Mouse (Mus musculus): Measurements from ENCODE around the gene Sco2. TPM values are rescaled to one million over a fixed set of nuclear protein-coding genes. Genes with fewer than 3 reads are reported as not detected.

The Sco2 gene
- 10 to 100 TPM; 13.1 to 15.5 (median 14.1) TPM for total RNA-seq (2022)

- DNase-seq (ENCODE audit: low spot score in 2 of 2) = peak; percentile 89 to 91
Measured at GRCm38 (mm10) chr15:89373762-89374248, at the start of gene Sco2. Sco2 (minus strand) TSS chr15:89373846.

GRCm38 (mm10) chr15:89421938-89422337, 48.3 kb upstream of the Sco2 start:
- no peak for DNase-seq (ENCODE audit: low spot score in 2 of 2)

DNA sequence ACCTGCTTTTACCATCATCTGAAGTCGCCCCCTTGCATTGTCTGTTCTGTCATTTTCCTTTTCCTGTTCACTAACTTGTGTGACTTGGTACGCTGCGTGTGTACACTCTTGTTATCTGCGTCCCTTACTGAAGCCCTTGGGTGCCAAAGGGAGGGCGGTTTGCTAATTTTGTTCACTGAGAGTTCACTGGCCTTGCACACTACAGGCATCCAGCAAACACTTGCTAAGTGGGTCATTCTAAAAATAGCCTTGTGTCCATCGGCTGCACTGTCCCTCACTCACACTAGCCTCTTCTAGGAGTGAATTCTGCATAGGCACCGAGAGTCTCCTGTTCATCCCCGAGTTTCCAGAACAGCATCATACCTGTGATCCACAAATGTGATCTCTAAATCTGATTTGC, 41.6 kb upstream of the Sco2 start:
- DNase-seq (ENCODE audit: low spot score in 2 of 2) = no peak

DNA sequence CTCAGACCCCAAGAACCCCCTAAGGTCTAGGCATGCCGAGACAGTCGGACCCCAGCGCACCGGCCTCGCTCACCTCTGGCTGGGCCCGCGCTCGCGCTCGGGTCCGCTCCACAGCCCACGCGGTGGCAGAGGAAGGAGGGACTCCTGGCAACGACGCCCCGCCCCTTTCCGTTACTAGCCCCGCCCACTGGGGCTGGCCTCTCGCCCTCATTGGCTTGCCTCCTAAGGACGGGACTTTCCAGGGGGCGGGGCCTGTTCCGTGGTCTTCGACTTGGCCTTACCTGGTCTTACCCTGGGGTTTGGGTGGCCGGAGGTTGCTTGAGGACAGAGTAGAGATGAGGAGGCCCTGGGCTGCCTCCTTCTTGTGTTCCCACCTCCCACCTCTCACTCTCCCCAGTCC, 36.5 kb upstream of the Sco2 start, which contains the start of gene Syce3:
Gene Syce3, minus strand, starts transcription at position 386 of the 400 bp plus-strand sequence.
- DNase-seq (ENCODE audit: low spot score in 2 of 2) = no peak

- no peak for DNase-seq (ENCODE audit: low spot score in 2 of 2)
Measured at GRCm38 (mm10) chr15:89406691-89407090, 33.0 kb upstream of the Sco2 start.

GRCm38 (mm10) chr15:89404831-89405623, 31.4 kb upstream of the Sco2 start:
- no peak for DNase-seq (ENCODE audit: low spot score in 2 of 2)

GRCm38 (mm10) chr15:89402471-89402870, 28.8 kb upstream of the Sco2 start:
- DNase-seq (ENCODE audit: low spot score in 2 of 2) = no peak

GRCm38 (mm10) chr15:89399716-89400115, 26.1 kb upstream of the Sco2 start:
- DNase-seq (ENCODE audit: low spot score in 2 of 2) = no peak

GRCm38 (mm10) chr15:89398146-89398545, 24.5 kb upstream of the Sco2 start:
- DNase-seq (ENCODE audit: low spot score in 2 of 2) = no peak

DNA sequence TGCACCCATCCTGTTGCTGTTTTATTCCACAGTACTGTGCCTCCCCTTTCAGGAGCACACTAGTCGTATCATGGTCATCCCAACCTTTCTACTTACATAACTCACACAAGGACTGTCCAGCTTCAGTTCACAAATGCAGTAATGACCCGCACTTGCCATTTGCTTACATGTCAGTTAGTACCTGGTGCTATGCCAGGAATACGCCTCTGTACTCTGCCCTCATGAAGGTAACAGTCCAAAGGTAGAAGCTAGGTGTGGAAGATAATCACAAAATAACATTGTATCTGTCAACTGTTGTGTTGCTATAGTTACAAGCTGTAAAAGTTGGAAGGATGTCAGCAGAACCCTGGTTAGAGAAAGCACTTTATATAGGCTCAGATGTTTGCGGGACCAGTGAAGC, 23.2 kb upstream of the Sco2 start:
- DNase-seq (ENCODE audit: low spot score in 2 of 2) = no peak

DNA sequence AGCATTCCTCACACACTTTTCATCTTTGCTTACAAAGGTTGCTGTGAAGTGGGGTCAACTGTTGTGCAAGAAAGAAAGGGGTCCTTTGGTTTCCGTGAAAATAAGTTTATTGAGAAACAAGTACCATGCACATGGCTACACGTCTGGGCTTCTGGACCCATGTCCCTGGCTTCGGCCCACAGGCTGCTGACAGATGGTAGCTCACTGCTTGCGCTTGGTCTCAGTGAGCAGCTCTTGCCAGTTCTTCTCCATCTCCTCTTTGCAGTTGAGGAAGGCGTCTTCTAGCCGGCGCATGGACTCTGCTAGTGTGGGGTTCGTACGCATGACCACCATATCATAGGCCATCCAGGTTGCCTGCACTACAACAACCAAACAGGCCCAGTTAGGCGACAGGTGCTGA, 16.4 kb upstream of the Sco2 start:
- no peak for DNase-seq (ENCODE audit: low spot score in 2 of 2)

- DNase-seq (ENCODE audit: low spot score in 2 of 2) = no peak
Measured at GRCm38 (mm10) chr15:89387127-89387526, 13.5 kb upstream of the Sco2 start.

GRCm38 (mm10) chr15:89384617-89385016, 11.0 kb upstream of the Sco2 start, which contains the start of gene Klhdc7b:
Klhdc7b (plus strand) TSS chr15:89384917.
- DNase-seq (ENCODE audit: low spot score in 2 of 2) = no peak

GRCm38 (mm10) chr15:89379429-89379828, 5.8 kb upstream of the Sco2 start:
- DNase-seq (ENCODE audit: low spot score in 2 of 2) = no peak

DNA sequence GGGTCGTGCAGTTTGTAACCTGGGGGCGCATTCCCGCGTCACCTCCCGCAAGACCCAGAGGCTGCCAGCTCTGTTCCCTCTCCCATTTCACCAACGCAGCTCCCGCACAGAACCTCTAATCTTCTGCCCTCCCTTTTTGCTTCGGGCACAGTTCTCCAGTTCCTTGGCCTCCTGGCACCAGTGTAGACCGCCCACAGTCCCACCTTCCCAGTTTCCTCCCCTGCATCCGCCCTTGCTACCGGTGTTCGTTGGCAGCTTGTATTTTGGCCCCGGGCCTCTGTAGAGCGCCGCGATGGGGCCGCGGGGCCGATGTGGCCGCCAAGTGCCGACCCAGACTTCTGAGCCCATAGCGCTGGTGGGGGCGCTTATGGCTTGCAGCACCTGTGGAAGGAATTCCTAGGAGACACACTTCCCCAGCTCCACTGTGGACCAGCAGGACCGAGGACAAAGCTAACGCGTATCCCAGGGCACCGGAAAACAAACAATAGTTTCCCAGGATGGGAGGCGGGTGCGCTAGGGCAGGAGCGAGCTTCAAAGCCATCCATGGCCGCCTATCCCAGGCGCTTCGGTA, 5.3 kb upstream of the Sco2 start, which contains the start of gene Odf3b:
Gene Odf3b, minus strand, starts transcription at position 452 of the 571 bp plus-strand sequence.
- no peak for DNase-seq (ENCODE audit: low spot score in 2 of 2)

DNA sequence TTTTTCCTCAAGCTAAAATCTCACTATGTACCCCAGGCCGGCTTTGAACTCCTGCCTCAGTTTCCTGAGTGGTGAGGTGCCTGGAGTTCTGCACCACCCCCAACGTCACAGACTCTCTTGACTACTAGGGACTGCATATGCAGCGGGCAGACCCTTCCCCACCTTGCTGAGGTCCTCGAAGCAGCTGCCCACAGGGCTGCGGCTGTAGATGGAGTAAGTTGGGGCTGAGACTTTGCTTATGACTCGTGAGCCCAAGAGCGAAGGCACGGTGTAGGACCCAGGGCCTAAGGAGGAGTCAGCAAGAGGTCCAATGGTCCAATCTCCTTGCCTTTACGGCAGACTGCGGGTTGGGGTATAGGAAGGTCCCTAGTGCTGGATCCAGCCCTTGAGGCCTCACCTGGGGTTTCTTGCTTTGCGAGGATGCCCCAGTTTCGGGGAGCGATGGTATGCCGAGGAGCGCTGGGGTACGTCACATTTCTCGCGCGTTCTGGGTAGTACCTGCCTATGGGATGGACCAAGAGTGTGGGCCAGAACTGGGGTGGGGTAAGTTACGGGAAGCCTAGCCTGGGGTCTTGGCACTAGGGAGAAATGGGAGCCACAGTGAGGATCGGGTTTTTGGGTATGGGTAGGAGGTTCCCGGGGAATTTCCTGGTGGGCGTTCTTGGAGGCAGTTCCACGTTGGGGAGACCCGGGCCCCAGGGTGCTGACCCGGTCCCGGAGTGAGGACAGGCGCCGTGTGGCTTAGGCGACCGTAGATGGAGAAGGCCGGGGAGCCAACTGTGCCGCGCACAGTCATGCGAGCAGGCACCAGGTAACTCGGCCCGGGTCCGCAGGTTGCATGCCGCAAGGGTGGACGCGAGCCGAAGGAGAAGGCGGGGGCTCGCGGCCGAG, 4.5 kb upstream of the Sco2 start:
- DNase-seq (ENCODE audit: low spot score in 2 of 2) = no peak

DNA sequence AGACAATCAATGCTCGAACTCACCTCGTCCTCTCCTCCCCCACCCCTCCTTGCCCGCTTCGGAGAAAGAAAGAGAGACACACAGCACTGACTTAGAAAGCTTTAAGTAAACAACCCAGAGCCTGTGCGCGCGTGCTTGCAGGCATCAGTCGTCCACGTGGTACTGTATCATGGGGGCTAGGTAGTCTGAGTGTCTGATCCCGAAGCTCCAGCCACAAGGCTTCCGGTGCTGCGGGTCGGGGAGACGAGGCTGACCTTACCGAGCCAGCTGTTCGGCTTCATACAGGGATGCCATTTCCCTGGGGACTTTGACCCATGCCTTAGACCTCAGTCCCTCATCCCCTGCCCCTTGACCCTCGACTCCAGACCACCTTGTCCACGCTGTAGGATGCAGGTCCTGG, 3.7 kb upstream of the Sco2 start:
- DNase-seq (ENCODE audit: low spot score in 2 of 2) = no peak

GRCm38 (mm10) chr15:89376957-89377356, 3.3 kb upstream of the Sco2 start, which contains the start of gene Tymp:
Tymp (minus strand) TSS chr15:89377039.
- DNase-seq (ENCODE audit: low spot score in 2 of 2) = no peak

- DNase-seq (ENCODE audit: low spot score in 2 of 2) = no peak
Measured at GRCm38 (mm10) chr15:89376040-89376439, 2.4 kb upstream of the Sco2 start.

GRCm38 (mm10) chr15:89374801-89375534, 1.3 kb upstream of the Sco2 start:
- no peak for DNase-seq (ENCODE audit: low spot score in 2 of 2)

DNA sequence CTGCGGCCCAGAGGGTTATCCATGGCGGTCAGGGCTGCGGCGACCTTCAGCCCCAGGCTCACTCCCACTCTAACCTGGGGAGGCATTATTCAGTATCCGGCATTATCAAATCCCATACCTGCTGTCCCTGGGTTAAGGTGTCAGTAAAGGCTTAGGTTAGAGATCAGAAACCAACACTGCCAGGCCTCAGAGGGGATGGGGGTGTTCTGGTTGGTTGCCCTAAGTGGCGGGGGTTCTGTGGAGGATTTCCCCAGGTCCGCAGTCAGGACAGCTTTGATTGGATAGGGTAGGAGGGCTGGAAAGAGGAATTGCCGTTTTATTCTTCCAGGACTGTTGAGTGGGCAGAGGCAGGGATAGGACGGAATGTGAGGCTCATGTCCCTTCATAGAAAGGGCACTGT, 694 bp upstream of the Sco2 start:
- no peak for DNase-seq (ENCODE audit: low spot score in 2 of 2)
